ENCODE assay signal across 9 mouse cellular contexts in the genomic region with DNA sequence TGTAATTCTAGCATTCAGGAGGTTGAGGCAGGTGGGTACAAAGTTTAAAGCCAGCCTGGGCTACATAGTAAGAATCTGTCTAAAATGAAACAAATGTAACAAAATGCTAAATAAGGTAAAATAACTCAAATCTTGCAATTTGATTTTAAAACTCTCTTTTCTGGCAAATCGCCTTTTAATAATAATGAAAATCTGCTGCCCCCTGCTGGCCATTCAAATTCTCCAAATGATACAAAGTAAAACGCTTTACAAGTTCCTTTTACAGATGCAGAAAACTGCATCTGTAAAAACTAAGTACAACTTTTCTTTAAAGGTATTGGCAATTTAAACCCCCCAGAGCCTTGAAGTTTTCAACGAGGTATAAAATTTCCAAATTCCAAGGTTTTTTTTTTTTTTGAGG.
A peak's percentile ranks its signal among the peaks of the same experiment; 100 is the strongest.
DNase-seq lines count a peak whose midpoint lies in the region; ATAC-seq and TF ChIP-seq lines count a peak whose summit lies in the region.
"Had no signal": no experiment of that assay in that cellular context is flagged by ENCODE, and none has a peak within 500 bp of the region (broad histone marks: within the 10 kb centered on the region; RNA-seq: fewer than 3 reads in every experiment).

No protein-coding gene starts in this region.

- TF ChIP-seq POLR2A in kidney, adult 2 months (IDR thresholded peaks at IDR 0.05; ENCODE audit: low read depth, low read length), result no peak

- TF ChIP-seq CTCF in kidney, adult 2 months (conservative IDR thresholded peaks at IDR 0.05; ENCODE audit: insufficient read depth, insufficient read length, low read depth, low read length), result no peak
- peak; percentile 69 for TF ChIP-seq CTCF in stomach, postnatal 0 days (IDR thresholded peaks at IDR 0.05; ENCODE audit: low read depth)

- no peaks in the 10 kb centered on the region for H3K4me1 ChIP-seq in kidney, adult 2 months (ENCODE audit: control insufficient read depth, insufficient read depth, low read length)
- H3K4me1 ChIP-seq in kidney, embryonic 15.5 days, result no peaks in the 10 kb centered on the region
- H3K4me1 ChIP-seq in stomach, postnatal 0 days (replicated peaks; ENCODE audit: control insufficient read depth, insufficient read depth), result no peaks in the 10 kb centered on the region
- H3K4me1 ChIP-seq: neural tube, embryonic 13.5 days had no signal

- no peak for TF ChIP-seq EP300 in stomach, postnatal 0 days (optimal IDR thresholded peaks at IDR 0.05)

- no peak overlapping the region for H3K9ac ChIP-seq in kidney, embryonic 15.5 days
- no peak overlapping the region for H3K9ac ChIP-seq in stomach, postnatal 0 days (ENCODE audit: low read length)
- H3K9ac ChIP-seq: neural tube, embryonic 13.5 days had no signal

- H3K27me3 ChIP-seq in kidney, adult 2 months (replicated peaks; ENCODE audit: control insufficient read depth, insufficient read depth, low read length), result no peaks in the 10 kb centered on the region
- H3K27me3 ChIP-seq in kidney, embryonic 15.5 days, result no peaks in the 10 kb centered on the region
- H3K27me3 ChIP-seq in stomach, postnatal 0 days (ENCODE audit: control insufficient read depth, insufficient read depth, low read length), result no peaks in the 10 kb centered on the region
- H3K27me3 ChIP-seq: neural tube, embryonic 13.5 days had no signal

- H3K27ac ChIP-seq in kidney, adult 2 months (ENCODE audit: insufficient read depth, low read depth, low read length), result no peak overlapping the region
- H3K27ac ChIP-seq in kidney, embryonic 15.5 days, result no peak overlapping the region
- no peak overlapping the region for H3K27ac ChIP-seq in stomach, postnatal 0 days (replicated peaks)
- H3K27ac ChIP-seq: neural tube, embryonic 13.5 days had no signal

- no peaks in the 10 kb centered on the region for H3K9me3 ChIP-seq in kidney, embryonic 15.5 days (replicated peaks)
- no peaks in the 10 kb centered on the region for H3K9me3 ChIP-seq in stomach, postnatal 0 days (ENCODE audit: control insufficient read depth, low read length)
- H3K9me3 ChIP-seq: neural tube, embryonic 13.5 days had no signal

- no peak for ATAC-seq in CD4-positive, CD25-positive, alpha-beta regulatory T cell, adult 4 months
- ATAC-seq in kidney, embryonic 15.5 days (replicated peaks; ENCODE audit: low FRiP score), result no peak
- no peak for ATAC-seq in stomach, postnatal 0 days (ENCODE audit: low FRiP score, low TSS enrichment)

- no peak overlapping the region for H3K4me2 ChIP-seq in kidney, embryonic 15.5 days
- no peak overlapping the region for H3K4me2 ChIP-seq in stomach, postnatal 0 days (replicated peaks; ENCODE audit: low read depth)
- H3K4me2 ChIP-seq: neural tube, embryonic 13.5 days had no signal

- peaks cover 7% of the 10 kb centered on the region for H3K36me3 ChIP-seq in kidney, adult 2 months (ENCODE audit: control insufficient read depth, insufficient read depth, low read length)
- H3K36me3 ChIP-seq in kidney, embryonic 15.5 days, result peaks cover 63% of the 10 kb centered on the region
- 0 out of 2 replicates have a peak, but pooled peaks cover 5% of the 10 kb centered on the region for H3K36me3 ChIP-seq in stomach, postnatal 0 days (ENCODE audit: control insufficient read depth, insufficient read depth, low read length)

- peak; percentile 52 for DNase-seq in CD4-positive, CD25-positive, alpha-beta regulatory T cell, adult 2 months (ENCODE audit: low read depth, low spot score)
- peak; percentile 33 for DNase-seq in kidney, adult 2 months
- DNase-seq in A20 (ENCODE audit: low read depth, low spot score), result peak; percentile 59
- peak; percentile 29 to 48 for DNase-seq in cerebellum, postnatal 36 days
- peak; percentile 28 to 80 for DNase-seq in layer of hippocampus, postnatal 25 days (ENCODE audit: extremely low spot score in 1 of 2, low spot score in 1 of 2)
- DNase-seq in stomach, postnatal 0 days (ENCODE audit: low spot score), result peak; percentile 22

- 47% methylated on average over 3 of the region's 3 CpGs for WGBS in kidney, adult 2 months
- WGBS in kidney, embryonic 15.5 days, result 52% methylated on average over 3 of the region's 3 CpGs
- 41% methylated on average over 3 of the region's 3 CpGs for WGBS in stomach, postnatal 0 days

- H3K4me3 ChIP-seq in kidney, adult 2 months (ENCODE audit: insufficient read depth, low read depth, low read length), result no peak overlapping the region
- no peak overlapping the region for H3K4me3 ChIP-seq in kidney, embryonic 15.5 days (replicated peaks)
- H3K4me3 ChIP-seq in stomach, postnatal 0 days (ENCODE audit: low read depth, low read length), result no peak overlapping the region
- H3K4me3 ChIP-seq: neural tube, embryonic 13.5 days had no signal
